Mouse (Mus musculus) hindbrain, embryonic 16.5 days (tissue): ENCODE measurements around the gene Tpp2. TPM values are rescaled to one million over a fixed set of nuclear protein-coding genes. Genes with fewer than 3 reads are reported as not detected.
A peak's percentile ranks its signal among the peaks of the same experiment; 100 is the strongest.
"Not testable (repeated sequence)": the region's sequence is repeated elsewhere in the genome, so short reads cannot be mapped to it uniquely, and the experiment has no call there.

ENCODE experiments used
- ATAC-seq: fragments of 200-750 bp; cut with Nextera tagmentation; 2 replicates; pipeline ENCODE4 v1.8.0; 2017; ENCODE audit warnings: moderate TSS enrichment, moderate library complexity
- H3K27ac ChIP-seq: fragments of 300-500 bp; sonication (generic); 2 replicates; pipeline ENCODE4 v1.5.1; 2014; ENCODE audit warnings: low read depth, mild to moderate bottlenecking, control low read depth, low read length, moderate library complexity
- H3K27me3 ChIP-seq: fragments of 300-500 bp; sonication (generic); replicated peaks from 2 replicates; pipeline ENCODE4 v1.6.1; 2014; ENCODE audit warnings: low read length; ENCODE audit not compliant: control insufficient read depth, insufficient read depth
- H3K36me3 ChIP-seq: fragments of 300-500 bp; sonication (generic); 2 replicates; pipeline ENCODE4 v1.6.1; 2014; ENCODE audit warnings: mild to moderate bottlenecking, low read length, moderate library complexity, mixed read lengths; ENCODE audit not compliant: control insufficient read depth, insufficient read depth
- H3K4me1 ChIP-seq: fragments of 300-500 bp; sonication (generic); 2 replicates; pipeline ENCODE4 v1.6.1; 2014; ENCODE audit warnings: low read depth, low read length; ENCODE audit not compliant: control insufficient read depth, insufficient read depth
- H3K4me2 ChIP-seq: fragments of 300-500 bp; sonication (generic); 2 replicates; pipeline ENCODE4 v1.6.1; 2014; ENCODE audit warnings: mild to moderate bottlenecking, low read length, control low read depth, moderate library complexity
- H3K4me3 ChIP-seq: fragments of 300-500 bp; sonication (generic); 2 replicates; pipeline ENCODE4 v1.5.1; 2014; ENCODE audit warnings: mild to moderate bottlenecking, low read length, control low read depth, moderate library complexity
- H3K9ac ChIP-seq: fragments of 300-500 bp; sonication (generic); 2 replicates; pipeline ENCODE4 v1.6.1; 2014; ENCODE audit warnings: low read depth, mild to moderate bottlenecking, control low read depth, low read length, moderate library complexity
- H3K9me3 ChIP-seq: fragments of 300-500 bp; sonication (generic); 2 replicates; pipeline ENCODE4 v1.6.1; 2014; ENCODE audit warnings: mild to moderate bottlenecking, low read length, moderate library complexity; ENCODE audit not compliant: control insufficient read depth
- WGBS: fragments of 180-500 bp; shearing (Covaris S2); extraction: QIAGEN DNeasy Blood & Tissue Kit; methylation state at CpG from one replicate; pipeline ENCODE4 v1.1.7; 2014; 5-methylcytosine and 5-hydroxymethylcytosine counted together
- polyA plus RNA-seq: library from polyadenylated mRNA; unstranded; fragments of >200 nt; fragmentation: Nextera tagmentation; extraction: Ambion mirVana; gene quantifications from 2 replicates; pipeline ENCODE4 v1.2.1, GENCODE M21; 2015

Tpp2 gene
- 55.1 and 59.5 TPM in 2 replicates for polyA plus RNA-seq

DNA sequence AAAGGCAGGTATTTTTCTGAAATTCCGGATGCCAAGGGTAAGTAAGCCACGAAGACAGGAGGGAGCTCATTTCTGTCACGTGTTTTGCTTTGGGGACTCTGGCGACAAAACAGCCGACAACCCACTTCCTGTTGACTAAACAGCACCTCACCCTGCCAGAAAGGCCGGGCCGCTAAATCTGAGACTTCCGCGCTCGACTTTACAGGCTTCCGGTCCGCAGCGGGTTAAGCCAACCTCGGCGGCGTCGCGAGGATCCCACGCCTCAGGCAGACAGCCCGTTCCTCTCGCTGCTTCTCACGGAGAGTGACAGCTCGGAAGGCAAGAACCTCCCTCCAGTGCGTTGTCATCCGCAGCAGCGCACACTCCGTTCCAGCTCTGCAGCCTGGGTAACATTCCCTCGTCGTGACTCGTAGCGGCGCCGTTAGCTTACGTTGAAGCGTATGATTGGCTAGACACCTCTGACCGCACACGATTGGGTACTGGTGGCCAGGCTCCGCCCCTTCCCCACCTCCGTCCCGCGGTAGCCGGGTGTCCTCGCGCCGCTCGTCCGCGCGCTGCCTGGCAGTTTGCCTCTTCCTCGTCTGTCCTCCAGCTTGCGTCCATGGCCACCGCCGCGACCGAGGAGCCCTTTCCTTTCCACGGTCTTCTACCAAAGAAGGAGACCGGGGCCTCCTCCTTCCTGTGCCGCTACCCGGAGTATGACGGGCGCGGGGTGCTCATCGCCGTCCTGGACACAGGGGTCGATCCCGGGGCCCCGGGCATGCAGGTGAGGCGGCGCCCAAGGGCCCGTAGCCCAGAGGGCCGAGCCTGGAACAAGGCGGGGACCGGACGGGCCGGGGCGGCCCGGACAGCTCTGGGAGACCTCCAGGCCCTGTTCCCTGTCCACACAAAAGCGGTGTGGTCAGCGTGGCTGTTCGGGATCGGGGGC lies at the start of gene Tpp2:
Gene Tpp2 (plus strand): TSS at position 160 of the 928 bp plus-strand sequence.
- peak; percentile 100 for ATAC-seq
- under 1% methylated on average over 81 of the region's 81 CpGs for WGBS
- Histone ChIP-seq H3K9ac (peak within 1 kb of the TSS; percentile 99), H3K9me3 (no peaks in the 10 kb centered on the region), H3K4me2 (peak within 1 kb of the TSS; percentile 73), H3K4me3 (peak within 1 kb of the TSS; percentile 100), H3K36me3 (no peaks in the 10 kb centered on the region), H3K4me1 (peaks cover 13% of the 10 kb centered on the region), H3K27ac (peak within 1 kb of the TSS; percentile 94), H3K27me3 (no peaks in the 10 kb centered on the region)

GRCm38 (mm10) chr1:43888358-43888757 lies 45.1 kb upstream of the Tpp2 start:
- H3K4me2 ChIP-seq, H3K4me1 ChIP-seq, ATAC-seq, H3K27me3 ChIP-seq, H3K4me3 ChIP-seq, H3K9ac ChIP-seq, H3K9me3 ChIP-seq, H3K36me3 ChIP-seq, H3K27ac ChIP-seq: not testable (repeated sequence)
- WGBS = 90% methylated on average over 11 of the region's 11 CpGs

GRCm38 (mm10) chr1:43895742-43896141 lies 37.7 kb upstream of the Tpp2 start:
- no peak for ATAC-seq
- H3K4me3 ChIP-seq = no peak overlapping the region
- peaks cover 5% of the 10 kb centered on the region; the same call in 1 of the 2 replicates for H3K4me1 ChIP-seq
- no peak overlapping the region for H3K9ac ChIP-seq
- no peaks in the 10 kb centered on the region for H3K9me3 ChIP-seq
- no peaks in the 10 kb centered on the region for H3K27me3 ChIP-seq
- no peaks in the 10 kb centered on the region for H3K36me3 ChIP-seq
- H3K4me2 ChIP-seq = no peak overlapping the region
- no peak overlapping the region for H3K27ac ChIP-seq

DNA sequence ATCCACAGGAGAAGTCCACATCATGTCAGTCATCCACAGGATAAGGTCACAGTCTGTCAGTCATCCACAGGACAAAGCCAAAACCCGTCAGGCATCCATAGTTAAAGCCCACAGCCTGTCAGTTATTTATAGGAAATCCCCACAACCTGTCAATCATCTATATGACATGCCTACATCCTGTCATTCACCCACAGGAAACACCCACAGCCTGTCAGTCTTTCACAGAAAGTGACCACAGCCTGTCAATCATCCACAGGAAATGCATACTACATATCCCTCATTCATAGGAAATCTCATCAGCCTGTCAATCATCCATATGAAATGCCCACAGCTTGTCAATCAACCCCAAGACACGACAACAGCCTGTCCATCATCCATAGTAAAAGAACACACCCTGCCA lies 36.3 kb upstream of the Tpp2 start:
- Histone ChIP-seq H3K27ac (no peak overlapping the region), H3K36me3 (no peaks in the 10 kb centered on the region), H3K9me3 (no peaks in the 10 kb centered on the region), H3K27me3 (no peaks in the 10 kb centered on the region), H3K4me3 (no peak overlapping the region), H3K4me2 (no peak overlapping the region), H3K4me1 (peaks cover 5% of the 10 kb centered on the region; the same call in 1 of the 2 replicates), H3K9ac (no peak overlapping the region)
- no peak for ATAC-seq
- 88% methylated on average over 2 of the region's 2 CpGs for WGBS

DNA sequence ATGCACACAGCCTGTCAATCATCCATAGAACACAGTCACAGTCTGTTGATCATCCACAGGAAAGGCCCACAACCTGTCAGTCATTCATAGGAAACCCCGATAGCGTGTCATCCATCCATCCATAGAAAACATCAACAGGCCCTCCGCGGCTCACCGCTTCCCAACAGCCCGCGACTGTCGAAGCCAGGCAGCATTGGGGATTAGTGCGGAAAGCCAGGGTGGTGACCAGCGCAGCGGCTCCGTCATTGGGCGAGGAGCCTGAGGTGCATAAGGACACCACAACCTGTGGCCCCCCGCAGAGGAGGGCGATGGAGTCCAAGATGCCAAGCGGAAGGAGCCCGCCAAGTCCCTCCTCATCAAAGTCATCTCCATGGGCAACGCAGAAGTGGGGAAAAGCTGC lies 35.5 kb upstream of the Tpp2 start:
- Histone ChIP-seq H3K4me3 (no peak overlapping the region), H3K9me3 (no peaks in the 10 kb centered on the region), H3K9ac (no peak overlapping the region), H3K4me2 (no peak overlapping the region), H3K4me1 (peaks cover 5% of the 10 kb centered on the region; the same call in 1 of the 2 replicates), H3K27ac (no peak overlapping the region), H3K27me3 (no peaks in the 10 kb centered on the region), H3K36me3 (no peaks in the 10 kb centered on the region)
- no peak for ATAC-seq
- WGBS = 76% methylated on average over 18 of the region's 18 CpGs

DNA sequence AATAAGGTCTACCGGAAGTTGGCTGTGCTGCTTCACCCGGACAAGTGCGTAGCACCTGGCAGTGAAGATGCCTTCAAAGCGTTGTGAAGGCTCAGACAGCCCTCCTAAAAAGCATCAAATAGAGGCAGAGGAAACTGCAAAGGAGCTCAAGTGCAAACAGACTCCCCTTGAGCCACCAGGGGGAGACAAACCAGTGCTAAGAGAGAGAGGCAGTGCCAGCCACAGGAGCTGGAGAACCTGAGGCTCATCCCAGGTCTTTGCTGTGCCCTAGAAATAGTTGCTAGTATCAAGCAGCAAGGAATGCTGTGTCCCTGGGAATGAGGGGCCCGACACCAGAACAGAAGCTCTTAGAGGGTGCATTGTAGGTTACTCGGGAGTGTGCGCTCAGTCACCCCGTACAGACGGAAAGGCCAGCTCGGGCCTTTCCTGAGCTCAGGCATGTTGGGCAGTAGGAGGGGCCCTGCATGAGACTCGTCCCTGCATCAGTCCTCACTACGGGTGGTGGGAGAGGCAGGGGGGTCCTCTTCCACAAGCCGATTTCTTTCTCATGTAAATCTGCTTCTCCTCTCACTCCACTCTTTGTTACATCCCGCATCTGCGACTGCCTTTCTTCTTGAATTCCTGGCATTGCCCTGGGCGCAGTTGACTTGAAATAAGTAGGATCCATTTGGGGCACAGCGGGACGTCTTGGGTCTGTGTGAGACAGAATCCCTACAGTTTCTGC lies 34.3 kb upstream of the Tpp2 start:
- H3K9ac ChIP-seq = peak overlapping the region; percentile 55
- no peaks in the 10 kb centered on the region for H3K27me3 ChIP-seq
- peak overlapping the region; percentile 62 for H3K4me2 ChIP-seq
- H3K36me3 ChIP-seq = no peaks in the 10 kb centered on the region
- H3K4me3 ChIP-seq = peak overlapping the region; percentile 35
- no peak overlapping the region for H3K27ac ChIP-seq
- 11% methylated on average over 18 of the region's 18 CpGs for WGBS
- H3K4me1 ChIP-seq = peaks cover 5% of the 10 kb centered on the region; the same call in 1 of the 2 replicates
- H3K9me3 ChIP-seq = no peaks in the 10 kb centered on the region
- ATAC-seq = peak; percentile 92

- no peak overlapping the region for H3K9ac ChIP-seq
- 91% methylated on average over 1 of the region's 1 CpGs for WGBS
- no peak overlapping the region for H3K27ac ChIP-seq
- H3K9me3 ChIP-seq = no peaks in the 10 kb centered on the region
- peaks cover 5% of the 10 kb centered on the region; the same call in 1 of the 2 replicates for H3K4me1 ChIP-seq
- no peaks in the 10 kb centered on the region for H3K27me3 ChIP-seq
- no peak overlapping the region for H3K4me2 ChIP-seq
- no peak overlapping the region for H3K4me3 ChIP-seq
- H3K36me3 ChIP-seq = no peaks in the 10 kb centered on the region
- ATAC-seq = no peak
These were observed 31.0 kb upstream of the Tpp2 start for GRCm38 (mm10) chr1:43902417-43902816.

DNA sequence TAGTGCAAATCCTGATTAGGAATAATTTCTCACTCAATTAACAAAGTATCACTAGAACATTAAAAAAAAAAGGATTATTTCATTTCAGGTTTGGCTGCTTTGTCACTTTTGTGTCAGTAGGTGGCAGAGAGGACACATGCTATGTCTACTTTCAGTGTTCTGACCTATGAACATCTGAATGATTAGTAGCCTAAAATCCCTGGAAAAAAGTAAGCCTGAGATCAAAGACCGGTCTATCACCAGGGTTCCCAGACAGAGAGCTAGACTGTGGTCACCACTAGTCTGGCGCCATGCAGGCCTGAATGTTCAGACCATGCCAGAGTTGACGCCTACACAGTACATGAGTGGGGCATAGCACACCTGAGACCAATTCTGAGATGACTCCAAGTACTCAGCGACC lies 30.6 kb upstream of the Tpp2 start:
- Histone ChIP-seq H3K36me3 (no peaks in the 10 kb centered on the region), H3K4me3 (no peak overlapping the region), H3K4me2 (no peak overlapping the region), H3K27ac (no peak overlapping the region), H3K9me3 (no peaks in the 10 kb centered on the region), H3K4me1 (peaks cover 5% of the 10 kb centered on the region; the same call in 1 of the 2 replicates), H3K27me3 (no peaks in the 10 kb centered on the region), H3K9ac (no peak overlapping the region)
- peak; percentile 45; the same call in 1 of the 2 replicates for ATAC-seq
- 72% methylated on average over 4 of the region's 4 CpGs for WGBS

DNA sequence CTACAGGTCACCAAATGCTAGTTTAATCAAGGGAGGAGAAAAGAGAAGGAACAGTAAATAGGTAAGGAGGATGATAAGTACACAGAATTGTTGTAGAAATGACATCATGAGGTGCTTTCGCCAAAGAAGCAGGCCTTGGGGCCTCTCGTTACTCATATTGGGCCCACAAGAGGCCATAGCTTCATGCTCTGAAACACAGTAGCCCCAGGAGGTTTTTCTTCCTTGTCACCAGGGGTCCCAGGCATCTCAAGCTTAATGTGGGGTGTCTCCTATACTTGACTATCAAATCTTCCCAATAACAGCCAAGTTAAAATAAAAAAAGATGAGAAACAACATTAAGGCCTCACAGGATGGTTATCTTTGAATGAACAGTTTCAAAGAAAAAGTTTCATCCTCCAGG lies 18.0 kb upstream of the Tpp2 start:
- no peaks in the 10 kb centered on the region for H3K4me1 ChIP-seq
- H3K27ac ChIP-seq = no peak overlapping the region
- no peak overlapping the region for H3K9ac ChIP-seq
- no peaks in the 10 kb centered on the region for H3K9me3 ChIP-seq
- H3K4me2 ChIP-seq = no peak overlapping the region
- 41% methylated on average over 2 of the region's 2 CpGs for WGBS
- no peaks in the 10 kb centered on the region for H3K27me3 ChIP-seq
- ATAC-seq = no peak
- no peak overlapping the region for H3K4me3 ChIP-seq
- no peaks in the 10 kb centered on the region for H3K36me3 ChIP-seq
